Mouse (Mus musculus) right cerebral cortex, postnatal 4 days (tissue): ENCODE data around the gene Klri2.
"Not testable (repeated sequence)": the region's sequence is repeated elsewhere in the genome, so short reads cannot be mapped to it uniquely, and the experiment has no call there.

ENCODE experiments used
- DNase-seq: peaks from one replicate; pipeline ENCODE4 v3.0.0-alpha.2; 2022

The Klri2 gene

DNA sequence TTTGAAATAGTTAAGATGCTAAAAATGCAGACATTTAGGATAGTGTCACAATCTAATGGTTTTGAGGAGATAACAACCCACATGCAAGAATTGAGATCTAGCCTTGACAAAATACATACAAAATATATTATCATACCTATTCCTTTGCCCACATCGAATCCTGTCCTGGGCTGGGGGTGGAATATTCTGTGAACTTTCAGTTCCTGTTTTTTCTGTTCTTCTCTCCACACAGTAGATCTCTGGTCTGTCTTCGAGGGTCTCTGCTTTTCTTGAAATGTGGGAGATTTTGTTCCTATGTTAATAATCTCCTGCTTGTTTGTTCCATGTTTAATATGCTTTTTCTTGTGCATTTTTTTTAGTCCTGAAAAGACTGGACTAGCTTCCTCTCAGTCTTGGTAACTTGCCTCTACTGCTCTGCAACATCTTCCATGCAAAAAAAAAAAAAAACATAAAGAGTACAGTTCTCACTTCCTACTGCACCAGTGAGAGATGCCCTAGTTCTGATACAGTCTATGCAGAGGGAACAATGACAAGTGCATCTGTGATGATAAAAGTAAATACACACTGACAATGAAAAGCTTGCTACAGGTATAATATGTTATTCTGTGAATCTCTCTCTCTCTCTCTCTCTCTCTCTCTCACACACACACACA lies at the start of gene Klri2:
Klri2 (minus strand) TSS at position 416 of the 653 bp plus-strand sequence.
- DNase-seq: no peak

DNA sequence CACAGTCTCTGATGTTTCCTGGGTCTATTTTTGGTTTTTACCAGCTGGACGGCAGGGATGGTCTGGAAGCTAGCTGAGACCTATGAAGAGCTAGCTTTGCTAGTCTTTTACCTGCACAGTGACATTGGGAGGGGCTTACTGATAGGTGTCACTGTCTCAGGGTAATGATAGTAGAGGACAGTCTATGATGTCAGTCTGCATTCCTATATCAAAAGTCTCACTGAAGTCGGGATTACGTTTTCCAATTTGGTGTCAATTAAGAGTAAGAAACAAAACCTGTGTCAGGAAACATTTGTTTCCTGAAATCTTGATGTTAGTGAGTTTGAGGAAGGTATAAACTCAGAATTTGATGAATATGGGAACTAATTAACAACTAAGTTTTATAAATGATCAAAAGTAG lies 43.9 kb upstream of the Klri2 start, which contains the start of gene Gm156:
Gm156 (minus strand) TSS at position 101 of the 400 bp plus-strand sequence.
- not testable (repeated sequence) for DNase-seq

DNA sequence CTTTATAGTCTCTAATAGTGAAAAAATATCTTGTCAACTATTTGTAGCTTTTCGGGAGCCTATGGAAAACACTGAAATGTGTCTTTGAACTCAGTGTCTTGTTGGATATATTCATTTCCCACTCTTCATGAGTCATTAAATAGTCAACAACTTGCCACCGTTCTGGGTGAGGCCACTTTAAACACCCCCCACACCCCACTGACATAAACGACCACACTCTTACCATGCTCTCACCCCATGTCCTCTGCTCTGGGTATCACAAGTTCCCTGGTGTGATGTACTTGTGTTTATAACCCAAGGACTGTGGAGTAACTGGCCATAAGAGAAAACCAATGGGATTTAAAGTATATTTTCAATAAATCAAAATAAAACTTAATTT lies 7.4 kb upstream of the Klri2 start:
- no peak for DNase-seq

DNA sequence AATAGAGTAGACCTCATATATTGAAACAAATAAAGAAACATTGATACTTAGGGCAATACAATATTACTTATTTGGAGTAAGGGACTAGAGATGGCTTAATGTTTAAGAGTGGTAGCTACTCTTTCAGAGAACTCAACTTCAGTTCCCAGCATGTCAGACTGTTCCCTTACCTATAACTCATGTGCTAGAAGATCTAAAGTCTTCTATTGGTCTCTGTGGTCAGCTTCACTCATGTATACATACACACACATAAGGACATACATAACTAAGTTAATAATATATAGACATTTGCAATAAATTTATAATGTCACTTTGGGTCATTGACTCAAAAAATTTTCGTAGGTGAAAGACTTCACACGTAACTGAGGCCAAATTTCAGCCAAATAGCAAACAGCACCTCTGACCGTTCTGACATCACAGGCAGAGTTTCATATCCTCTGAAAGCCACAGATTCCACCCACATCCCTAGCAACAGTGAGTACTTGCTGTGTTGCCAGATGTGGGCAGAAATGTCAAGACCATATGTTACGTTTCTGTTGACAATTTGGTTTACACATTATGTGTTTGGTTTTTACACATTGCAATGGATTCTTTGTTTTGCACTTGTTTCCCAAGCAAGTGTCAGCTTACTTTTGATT lies 6.9 kb upstream of the Klri2 start:
- no peak for DNase-seq

DNA sequence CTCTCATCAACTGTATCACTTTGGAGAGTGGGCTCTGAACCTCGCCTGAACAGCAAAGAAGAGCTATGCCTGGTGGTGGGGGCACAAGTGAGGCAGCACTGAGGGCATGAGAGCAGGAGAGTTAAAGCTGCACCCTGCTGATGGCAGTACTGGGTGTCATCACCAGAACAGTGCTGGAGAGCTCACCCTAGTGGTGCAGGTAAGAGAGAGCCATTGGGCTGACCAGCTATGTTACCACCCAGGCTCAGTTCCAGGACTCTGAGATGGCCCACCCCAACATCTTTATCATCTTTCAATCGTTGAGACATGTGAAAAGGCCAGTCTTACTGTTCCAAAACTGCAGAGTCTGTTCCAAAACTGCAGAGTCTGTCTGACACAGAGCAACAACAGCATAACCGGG lies 5.9 kb upstream of the Klri2 start:
- DNase-seq: no peak

DNA sequence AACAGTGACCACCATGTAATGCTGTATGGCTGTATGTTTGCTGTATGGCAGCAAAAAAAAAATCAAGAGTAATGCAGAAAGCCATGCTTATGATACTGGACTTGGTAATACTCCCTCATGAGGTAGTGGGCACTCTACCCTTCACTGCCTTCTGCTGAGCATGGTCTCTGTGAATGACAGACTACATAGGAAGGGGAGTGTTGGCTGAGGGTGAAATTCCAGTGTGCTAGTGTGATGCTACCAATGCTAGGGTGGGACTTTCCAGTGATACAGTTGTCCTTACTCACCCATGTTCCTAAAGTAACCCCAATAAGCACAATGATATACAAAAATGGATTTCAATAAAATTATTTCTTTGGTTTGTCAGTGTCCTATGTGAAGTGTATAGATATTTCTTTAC lies 3.9 kb downstream of the Klri2 start:
- no peak for DNase-seq

DNA sequence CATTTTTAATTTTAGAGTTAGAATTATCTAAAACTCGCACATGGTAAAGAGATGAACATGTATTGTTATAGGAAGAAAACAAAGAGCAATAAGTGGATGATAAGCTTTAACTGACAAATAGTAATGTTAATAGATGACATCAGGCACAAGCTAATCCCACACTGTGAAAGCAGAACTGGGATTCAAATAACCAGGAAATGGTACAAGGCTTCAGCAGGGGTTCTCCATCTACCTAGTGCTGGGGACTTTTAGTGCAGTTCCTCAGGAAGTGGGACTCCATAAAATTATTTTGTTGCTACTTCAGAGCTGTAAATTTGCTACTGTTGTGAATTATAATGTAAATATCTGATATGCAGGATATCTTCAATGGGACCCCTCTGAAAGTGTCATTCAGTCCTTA lies 13.0 kb downstream of the Klri2 start:
- no peak for DNase-seq

DNA sequence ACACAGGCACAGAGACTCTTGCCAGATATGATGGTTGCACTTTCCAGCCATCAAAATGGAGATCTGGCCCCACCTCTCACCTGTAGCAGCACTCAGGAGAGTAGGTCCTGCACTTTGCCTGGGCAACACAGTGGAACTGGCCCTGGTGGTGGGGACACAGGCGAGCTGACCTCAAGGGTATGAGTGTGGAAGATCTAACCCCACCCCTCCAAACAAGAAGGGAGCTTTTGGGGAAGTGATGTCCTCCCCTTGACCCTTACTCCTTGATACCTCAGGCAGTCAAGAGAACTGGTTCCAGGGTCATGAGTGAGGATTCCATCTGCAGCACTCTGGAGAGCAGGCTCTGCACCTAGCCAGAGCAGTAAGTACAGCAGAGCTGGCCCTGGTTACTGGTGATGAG lies 18.9 kb downstream of the Klri2 start:
- DNase-seq: no peak

DNA sequence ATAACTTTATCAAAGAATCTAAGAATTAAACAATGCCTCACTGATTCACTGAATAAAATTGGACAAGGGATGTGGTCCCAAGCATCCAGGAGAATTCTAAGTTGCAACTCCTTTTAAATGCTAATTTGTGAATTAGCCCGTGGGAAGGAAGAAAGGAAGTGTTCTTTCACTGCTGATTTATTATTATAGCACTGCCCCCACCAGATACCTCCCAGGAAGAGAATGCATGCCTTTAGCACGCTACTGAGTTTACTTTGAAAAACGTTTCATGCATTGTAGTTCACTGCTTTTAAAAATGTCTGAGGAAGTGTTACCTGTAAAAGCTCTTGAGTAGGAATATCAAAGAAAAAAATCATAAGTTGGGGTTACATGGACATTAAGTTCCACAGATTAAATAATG lies 19.8 kb downstream of the Klri2 start:
- no peak for DNase-seq

DNA sequence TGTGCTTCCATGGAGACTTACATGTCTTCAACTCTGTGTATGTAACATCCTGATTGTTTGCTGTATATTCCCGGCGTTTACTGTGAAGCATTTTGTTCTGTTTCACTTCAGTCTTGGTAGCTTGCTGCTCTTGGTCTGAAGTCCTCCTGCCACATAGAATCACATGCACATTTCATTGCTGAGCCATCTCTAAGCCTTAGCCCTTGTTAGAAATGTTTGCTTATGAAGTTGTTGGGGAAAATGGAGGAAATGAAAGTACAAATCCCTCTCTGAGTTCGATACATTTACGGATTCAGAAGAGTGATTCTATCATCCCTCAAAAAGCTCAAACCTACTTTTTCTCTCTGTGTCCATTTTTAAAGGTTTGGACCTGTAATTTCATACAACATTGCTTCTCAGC lies 23.3 kb downstream of the Klri2 start, which contains the start of gene Klri1:
Klri1 (minus strand) TSS at position 101 of the 400 bp plus-strand sequence.
- DNase-seq: no peak

DNA sequence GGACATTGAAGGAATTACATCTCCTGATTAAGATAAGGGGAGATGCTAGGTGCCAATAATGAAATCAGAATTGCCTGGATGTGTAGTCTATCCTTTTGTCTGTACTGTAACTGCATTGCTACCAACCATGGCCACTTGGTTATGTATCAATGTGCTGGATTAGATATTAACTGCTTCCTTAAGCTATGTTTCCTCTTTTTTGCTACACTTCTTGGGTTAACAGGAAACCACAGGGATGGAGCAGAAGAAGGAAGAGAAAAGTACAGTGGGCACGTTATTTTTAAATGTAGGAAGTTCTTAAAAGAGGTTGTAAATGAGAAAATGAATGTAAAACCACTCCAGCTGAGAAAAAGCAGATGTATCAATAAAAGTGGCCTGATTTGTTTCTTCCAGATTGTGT lies 26.7 kb downstream of the Klri2 start:
- no peak for DNase-seq

DNA sequence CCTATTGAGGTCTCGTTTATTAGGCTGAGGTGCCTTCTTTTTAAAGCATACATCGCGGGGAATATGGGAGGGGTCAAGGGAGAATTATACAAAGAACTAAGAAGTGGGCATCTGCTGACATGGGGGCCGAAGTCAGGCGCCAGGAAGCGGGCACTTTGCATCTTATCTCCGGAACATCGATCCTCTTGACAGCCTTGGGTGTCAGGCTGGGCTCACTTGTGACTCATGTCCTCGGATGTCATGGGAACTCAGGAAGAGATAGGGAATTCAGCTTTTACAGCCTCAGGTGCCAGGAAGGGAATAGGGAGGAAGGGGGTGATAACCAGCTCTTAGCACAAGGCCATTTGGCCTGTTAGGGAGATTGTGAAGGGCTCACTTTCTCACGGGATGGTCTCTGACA lies 48.8 kb downstream of the Klri2 start:
- not testable (repeated sequence) for DNase-seq

DNA sequence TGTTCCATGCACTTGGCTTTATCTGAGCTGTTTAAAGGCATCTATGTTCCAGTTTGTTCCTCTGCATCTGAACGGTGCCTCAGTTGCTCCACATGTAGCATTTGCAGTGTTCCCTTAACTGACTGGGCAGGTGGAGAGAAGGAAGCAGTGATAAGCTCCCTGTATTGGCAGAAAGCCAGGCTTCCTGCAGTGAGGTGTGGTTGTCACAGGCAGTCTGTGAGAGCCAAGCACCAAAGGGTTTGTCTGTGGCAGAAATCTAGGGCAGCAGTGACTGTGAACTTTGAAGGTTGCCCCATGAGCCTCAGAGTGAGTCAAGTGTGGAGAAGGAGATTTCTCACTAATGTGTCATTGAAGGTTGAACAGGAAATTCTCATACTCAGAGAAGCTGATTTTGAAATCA lies 59.9 kb downstream of the Klri2 start:
- no peak for DNase-seq
